Mouse (Mus musculus) heart, embryonic 14.5 days (tissue): Measurements from ENCODE around the gene Abhd17c. TPM values are rescaled to one million over a fixed set of nuclear protein-coding genes. Genes with fewer than 3 reads are reported as not detected.
"Not testable (repeated sequence)": the region's sequence is repeated elsewhere in the genome, so short reads cannot be mapped to it uniquely, and the experiment has no call there.

Experiments
- ATAC-seq: fragments of 200-750 bp; cut with Nextera tagmentation; 2 replicates; pipeline ENCODE4 v1.8.0; 2017; ENCODE audit warnings: low read depth, moderate TSS enrichment; ENCODE audit not compliant: insufficient number of reproducible peaks, insufficient read depth, low FRiP score
- H3K27ac ChIP-seq, 2 experiments: fragments of 200-500 bp in 1 of 2; fragments of 300-500 bp in 1 of 2; sonication (generic) in 1 of 2; replicated peaks in 1 of 2; 2 replicates each; pipeline ENCODE4 v1.5.1; 2012 to 2014; ENCODE audit warnings: low read depth in 2 of 2, low read length in 2 of 2, control low read depth in 1 of 2, mild to moderate bottlenecking in 1 of 2, mixed read lengths in 1 of 2; ENCODE audit not compliant: control insufficient read depth in 1 of 2, insufficient read depth in 1 of 2
- H3K27me3 ChIP-seq: fragments of 300-500 bp; sonication (generic); 2 replicates; pipeline ENCODE4 v1.6.1; 2014; ENCODE audit warnings: mild to moderate bottlenecking, low read length, control low read depth; ENCODE audit not compliant: control insufficient read depth, insufficient read depth
- H3K36me3 ChIP-seq: fragments of 300-500 bp; sonication (generic); 2 replicates; pipeline ENCODE4 v1.6.1; 2014; ENCODE audit warnings: mild to moderate bottlenecking, control low read depth, low read length, mixed read lengths; ENCODE audit not compliant: control insufficient read depth, insufficient read depth
- H3K4me1 ChIP-seq, 2 experiments: fragments of 200-500 bp in 1 of 2; fragments of 300-500 bp in 1 of 2; sonication (generic) in 1 of 2; 2 replicates each; pipeline ENCODE4 v1.6.1; 2012 to 2014; ENCODE audit warnings: low read length in 2 of 2, control low read depth in 1 of 2, mixed read lengths in 1 of 2; ENCODE audit not compliant: control insufficient read depth in 2 of 2, insufficient read depth in 2 of 2
- H3K4me2 ChIP-seq: fragments of 300-500 bp; sonication (generic); 2 replicates; pipeline ENCODE4 v1.6.1; 2014; ENCODE audit warnings: mild to moderate bottlenecking, low read length
- H3K4me3 ChIP-seq, 2 experiments: fragments of 200-500 bp in 1 of 2; fragments of 300-500 bp in 1 of 2; sonication (generic) in 1 of 2; 2 replicates each; pipeline ENCODE4 v1.5.1; 2012 to 2014; ENCODE audit warnings: low read length in 2 of 2, mild to moderate bottlenecking in 2 of 2, control low read depth in 1 of 2, low read depth in 1 of 2, moderate library complexity in 1 of 2; ENCODE audit not compliant: control insufficient read depth in 1 of 2, insufficient read depth in 1 of 2
- H3K9ac ChIP-seq: fragments of 300-500 bp; sonication (generic); 2 replicates; pipeline ENCODE4 v1.6.1; 2014; ENCODE audit warnings: mild to moderate bottlenecking, low read length
- H3K9me3 ChIP-seq: fragments of 300-500 bp; sonication (generic); 2 replicates; pipeline ENCODE4 v1.6.1; 2016; ENCODE audit warnings: low read length, control low read depth; ENCODE audit not compliant: control insufficient read depth
- WGBS: fragments of 180-500 bp; shearing (Covaris S2); extraction: QIAGEN DNeasy Blood & Tissue Kit; methylation state at CpG from one replicate; pipeline ENCODE4 v1.1.7; 2014; 5-methylcytosine and 5-hydroxymethylcytosine counted together
- polyA plus RNA-seq: library from polyadenylated mRNA; unstranded; fragments of >200 nt; fragmentation: Nextera tagmentation; extraction: Ambion mirVana; gene quantifications from 2 replicates; pipeline ENCODE4 v1.2.1, GENCODE M21; 2014

Abhd17c gene
- polyA plus RNA-seq, 1 experiment from 2014 or later, result 82.0 TPM

GRCm38 (mm10) chr7:84184703-84185102 lies 33.0 kb upstream of the Abhd17c start:
- H3K4me3 ChIP-seq, result no peak overlapping the region
- no peaks in the 10 kb centered on the region for H3K4me1 ChIP-seq
- no peak for ATAC-seq
- 76% methylated on average over 3 of the region's 3 CpGs for WGBS
- H3K9me3 ChIP-seq, result no peaks in the 10 kb centered on the region
- H3K9ac ChIP-seq, result no peak overlapping the region
- no peak overlapping the region for H3K27ac ChIP-seq
- no peaks in the 10 kb centered on the region for H3K27me3 ChIP-seq
- H3K4me2 ChIP-seq, result no peak overlapping the region
- no peaks in the 10 kb centered on the region for H3K36me3 ChIP-seq

GRCm38 (mm10) chr7:84178809-84179208 lies 27.1 kb upstream of the Abhd17c start:
- not testable (repeated sequence) for H3K27ac ChIP-seq, H3K4me1 ChIP-seq, H3K9me3 ChIP-seq, H3K4me2 ChIP-seq, H3K9ac ChIP-seq, ATAC-seq, H3K36me3 ChIP-seq, H3K27me3 ChIP-seq, H3K4me3 ChIP-seq
- 83% methylated on average over 2 of the region's 2 CpGs for WGBS

- ATAC-seq, result no peak
Measured at GRCm38 (mm10) chr7:84174655-84175448, 23.2 kb upstream of the Abhd17c start.

GRCm38 (mm10) chr7:84173394-84173793 lies 21.7 kb upstream of the Abhd17c start:
- H3K27ac ChIP-seq, result no peak overlapping the region
- no peak overlapping the region for H3K4me3 ChIP-seq
- WGBS, result 66% methylated on average over 4 of the region's 4 CpGs
- ATAC-seq, result no peak
- no peaks in the 10 kb centered on the region for H3K36me3 ChIP-seq
- peaks cover 2 to 7% of the 10 kb centered on the region in 2 experiments; a peak in 1 of 4 replicates for H3K4me1 ChIP-seq
- no peak overlapping the region for H3K9ac ChIP-seq
- no peak overlapping the region for H3K4me2 ChIP-seq
- no peaks in the 10 kb centered on the region for H3K27me3 ChIP-seq
- no peaks in the 10 kb centered on the region for H3K9me3 ChIP-seq

More at GRCm38 (mm10) chr7:84174655-84175448, 23.2 kb upstream of the Abhd17c start:
- H3K36me3 ChIP-seq, result no peaks in the 10 kb centered on the region
- peaks cover 2 to 7% of the 10 kb centered on the region in 2 experiments; a peak in 1 of 4 replicates for H3K4me1 ChIP-seq
- H3K9me3 ChIP-seq, result no peaks in the 10 kb centered on the region
- whole genome bisulfite sequencing, result 83% methylated on average over 11 of the region's 11 CpGs
- no peaks in the 10 kb centered on the region for H3K27me3 ChIP-seq
- H3K9ac ChIP-seq, result no peak overlapping the region
- no peak overlapping the region for H3K27ac ChIP-seq
- H3K4me2 ChIP-seq, result no peak overlapping the region
- no peak overlapping the region for H3K4me3 ChIP-seq

GRCm38 (mm10) chr7:84171177-84171787 lies 19.6 kb upstream of the Abhd17c start:
- WGBS, result 100% methylated on average over 1 of the region's 1 CpGs
- no peaks in the 10 kb centered on the region for H3K4me1 ChIP-seq
- no peak overlapping the region for H3K4me2 ChIP-seq
- H3K4me3 ChIP-seq, result no peak overlapping the region
- ATAC-seq, result no peak
- H3K27me3 ChIP-seq, result no peaks in the 10 kb centered on the region
- no peak overlapping the region for H3K9ac ChIP-seq
- H3K36me3 ChIP-seq, result no peaks in the 10 kb centered on the region
- H3K9me3 ChIP-seq, result no peaks in the 10 kb centered on the region
- no peak overlapping the region for H3K27ac ChIP-seq

GRCm38 (mm10) chr7:84168355-84168754 lies 16.7 kb upstream of the Abhd17c start:
- Histone ChIP-seq H3K4me2 (no peak overlapping the region), H3K4me1 (no peaks in the 10 kb centered on the region; a peak in 1 of 4 replicates), H3K9me3 (no peaks in the 10 kb centered on the region), H3K4me3 (no peak overlapping the region), H3K27ac (no peak overlapping the region), H3K36me3 (no peaks in the 10 kb centered on the region), H3K9ac (no peak overlapping the region), H3K27me3 (no peaks in the 10 kb centered on the region)
- 85% methylated on average over 2 of the region's 2 CpGs for WGBS
- no peak for ATAC-seq

GRCm38 (mm10) chr7:84166721-84167419 lies 15.2 kb upstream of the Abhd17c start:
- no peak overlapping the region for H3K27ac ChIP-seq
- H3K4me1 ChIP-seq, result no peaks in the 10 kb centered on the region; a peak in 1 of 4 replicates
- H3K4me3 ChIP-seq, result no peak overlapping the region
- H3K36me3 ChIP-seq, result no peaks in the 10 kb centered on the region
- ATAC-seq, result no peak
- H3K4me2 ChIP-seq, result no peak overlapping the region
- no peaks in the 10 kb centered on the region for H3K27me3 ChIP-seq
- H3K9me3 ChIP-seq, result no peaks in the 10 kb centered on the region
- WGBS, result 69% methylated on average over 4 of the region's 4 CpGs
- H3K9ac ChIP-seq, result no peak overlapping the region
